In the genomic region with DNA sequence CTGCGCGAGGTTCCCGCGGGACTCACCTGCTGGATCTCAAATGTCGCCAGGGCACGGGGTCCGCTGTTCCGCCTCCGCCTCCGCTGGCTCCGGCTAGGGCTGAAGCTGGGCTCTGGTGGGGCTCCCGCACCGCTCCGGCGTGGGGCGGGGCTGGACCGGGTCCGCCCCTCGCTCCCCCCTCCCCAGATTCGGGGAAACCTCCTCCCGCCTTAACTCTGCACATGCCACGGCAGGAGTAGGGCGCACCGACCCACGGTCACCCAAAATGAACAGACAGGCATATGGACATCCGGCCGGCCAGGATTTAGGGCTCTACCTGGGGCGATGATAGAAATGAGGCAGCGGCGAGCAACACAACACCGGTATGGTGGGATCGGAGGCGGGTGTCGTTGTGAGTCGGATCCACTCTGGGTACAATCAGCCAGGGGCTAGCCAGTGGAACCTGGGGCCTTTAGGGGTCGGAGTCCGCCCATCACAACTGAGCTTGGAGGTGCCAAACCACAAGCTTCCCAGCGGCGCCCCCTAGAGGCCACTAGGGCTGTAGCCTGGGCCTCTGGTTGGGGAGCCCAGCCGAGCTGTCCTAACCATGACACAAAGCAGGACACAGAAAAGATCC, we compare ENCODE assay signal across 8 mouse cellular contexts. TPM values are rescaled to one million over a fixed set of nuclear protein-coding genes. Genes with fewer than 3 reads are reported as not detected.
DNase-seq lines count a peak whose midpoint lies in the region; ATAC-seq lines count a peak whose summit lies in the region.

No protein-coding gene starts in this region.

- peak overlapping the region; percentile 96 for H3K4me2 ChIP-seq in intestine, embryonic 15.5 days (replicated peaks)

- intact Hi-C loops in gastrocnemius, postnatal 36 days (cut with DNase I): no loop called here
- intact Hi-C loops in left cerebral cortex, postnatal 25 days (cut with DNase I): loop anchor here (2.0 kb wide), 1 partner anchor 52 kb away; no protein-coding TSS in a partner anchor

- under 1% methylated on average over 40 of the region's 40 CpGs for WGBS in intestine, embryonic 15.5 days

- H3K4me3 ChIP-seq in intestine, embryonic 15.5 days (replicated peaks): peak overlapping the region; percentile 60

- H3K9me3 ChIP-seq in intestine, embryonic 15.5 days: no peaks in the 10 kb centered on the region

- H3K9ac ChIP-seq in intestine, embryonic 15.5 days: peak overlapping the region; percentile 75

- peak; percentile 88 to 89 for DNase-seq in adrenal gland, adult 18-20 months (ENCODE audit: low spot score in 2 of 2)
- DNase-seq in embryo, embryonic 11 days: peak; percentile 94
- DNase-seq in gastrocnemius, postnatal 36 days: peak; percentile 81 to 83
- DNase-seq in left cerebral cortex, postnatal 25 days (ENCODE audit: low spot score in 2 of 2): peak; percentile 85 to 89
- DNase-seq in mesoderm, embryonic 11.5 days (ENCODE audit: low read depth, low spot score): peak; percentile 92
- DNase-seq in right cerebral cortex, postnatal 36 days (ENCODE audit: low spot score in 2 of 2): peak; percentile 64 to 77
- peak; percentile 83 for DNase-seq in yolk sac, embryonic 10.5 days (ENCODE audit: low spot score)

- peaks cover 40% of the 10 kb centered on the region for H3K4me1 ChIP-seq in intestine, embryonic 15.5 days (replicated peaks)

- H3K27me3 ChIP-seq in intestine, embryonic 15.5 days (replicated peaks): no peaks in the 10 kb centered on the region; the same call in 1 of the 2 replicates

- peak overlapping the region; percentile 87 for H3K27ac ChIP-seq in intestine, embryonic 15.5 days

- peak; percentile 90 for ATAC-seq in intestine, embryonic 15.5 days

- no peaks in the 10 kb centered on the region; the same call in 1 of the 2 replicates for H3K36me3 ChIP-seq in intestine, embryonic 15.5 days

RNA-seq across cellular contexts. Expression of gene Ccdc71, which starts 7.9 kb away (rescaled TPM):
- total RNA-seq in adrenal gland, adult 18-20 months (2021): 10 to 100 TPM; 25.6 to 42.3 TPM
- total RNA-seq in gastrocnemius, postnatal 36 days (2021): 10 to 100 TPM; 13.3 to 20.0 TPM
- polyA plus RNA-seq in intestine, embryonic 15.5 days (2015; fragmentation: Nextera tagmentation; extraction: Ambion mirVana): 51.2 and 53.9 TPM in 2 replicates
- 10 to 100 TPM; 40.3 to 42.2 TPM for total RNA-seq in left cerebral cortex, postnatal 25 days (2021)

RNA-seq across cellular contexts. Expression of gene Klhdc8b, which starts 9.0 kb away (rescaled TPM):
- 10 to 100 TPM; 20.4 to 22.3 TPM for total RNA-seq in adrenal gland, adult 18-20 months (2021)
- total RNA-seq in gastrocnemius, postnatal 36 days (2021): 1 to 10 TPM; 1.7 to 3.1 TPM
- polyA plus RNA-seq in intestine, embryonic 15.5 days (2015; fragmentation: Nextera tagmentation; extraction: Ambion mirVana): 48.7 and 54.2 TPM in 2 replicates
- 10 to 100 TPM; 30.3 to 36.7 TPM for total RNA-seq in left cerebral cortex, postnatal 25 days (2021)

RNA-seq across cellular contexts. Expression of gene BC048562, which starts 16.1 kb away (rescaled TPM):
- total RNA-seq in adrenal gland, adult 18-20 months (2021): not detected
- total RNA-seq in gastrocnemius, postnatal 36 days (2021): not detected
- polyA plus RNA-seq in intestine, embryonic 15.5 days (2015; fragmentation: Nextera tagmentation; extraction: Ambion mirVana): not detected in 2 replicates
- total RNA-seq in left cerebral cortex, postnatal 25 days (2021): not detected

RNA-seq across cellular contexts. Expression of gene Ccdc36, which starts 24.1 kb away (rescaled TPM):
- not detected for total RNA-seq in adrenal gland, adult 18-20 months (2021)
- not detected for total RNA-seq in gastrocnemius, postnatal 36 days (2021)
- 1.5 and 1.6 TPM in 2 replicates for polyA plus RNA-seq in intestine, embryonic 15.5 days (2015; fragmentation: Nextera tagmentation; extraction: Ambion mirVana)
- total RNA-seq in left cerebral cortex, postnatal 25 days (2021): under 1 TPM; 0.32 TPM

RNA-seq across cellular contexts. Expression of gene Lamb2, which starts 27.1 kb away (rescaled TPM):
- total RNA-seq in adrenal gland, adult 18-20 months (2021): 100 to 1,000 TPM; 107 to 134 TPM
- total RNA-seq in gastrocnemius, postnatal 36 days (2021): 100 to 1,000 TPM; 118 to 129 TPM
- polyA plus RNA-seq in intestine, embryonic 15.5 days (2015; fragmentation: Nextera tagmentation; extraction: Ambion mirVana): 29.5 and 35.0 TPM in 2 replicates
- total RNA-seq in left cerebral cortex, postnatal 25 days (2021): 10 to 100 TPM; 30.6 to 31.9 TPM

Comparison
In these comparisons a context has a peak if more than half of its experiments do, and no peak if none do; other contexts are left out.
1. Peak in every context shown above with its lines: DNase-seq, ATAC-seq, H3K4me3 ChIP-seq and H3K27ac ChIP-seq.
2. RNA of gene Klhdc8b, which starts 9.0 kb away (total RNA-seq): 30.3 to 36.7 TPM in left cerebral cortex, postnatal 25 days and 20.4 to 22.3 TPM in adrenal gland, adult 18-20 months; 1.7 to 3.1 TPM in gastrocnemius, postnatal 36 days; every median in the first group is over 4 times any median in the second.